Mouse (Mus musculus) forebrain, embryonic 10.5 days (tissue): ENCODE results near the gene Lmbrd1. TPM values are rescaled to one million over a fixed set of nuclear protein-coding genes. Genes with fewer than 3 reads are reported as not detected.
"Not testable (repeated sequence)": the region's sequence is repeated elsewhere in the genome, so short reads cannot be mapped to it uniquely, and the experiment has no call there.

Experiments
- DNase-seq: peaks from one replicate; pipeline ENCODE4 v3.0.0-alpha.2; 2017; ENCODE audit warnings: low spot score; ENCODE audit errors: extremely low spot score
- H3K27ac ChIP-seq: fragments of 300-500 bp; sonication (generic); 2 replicates; pipeline ENCODE4 v1.5.1; 2016; ENCODE audit warnings: mild to moderate bottlenecking
- H3K27me3 ChIP-seq: fragments of 300-500 bp; sonication (generic); 2 replicates; pipeline ENCODE4 v1.6.1; 2016; ENCODE audit warnings: mild to moderate bottlenecking; ENCODE audit not compliant: poor library complexity, severe bottlenecking
- H3K36me3 ChIP-seq: fragments of 300-500 bp; sonication (generic); replicated peaks from 2 replicates; pipeline ENCODE4 v1.6.1; 2016; ENCODE audit warnings: mild to moderate bottlenecking, moderate library complexity
- H3K4me1 ChIP-seq: fragments of 300-500 bp; sonication (generic); 2 replicates; pipeline ENCODE4 v1.6.1; 2016
- H3K4me3 ChIP-seq: fragments of 300-500 bp; sonication (generic); 2 replicates; pipeline ENCODE4 v1.5.1; 2016; ENCODE audit warnings: mild to moderate bottlenecking, moderate library complexity
- H3K9me3 ChIP-seq: fragments of 300-500 bp; sonication (generic); 2 replicates; pipeline ENCODE4 v1.6.1; 2016; ENCODE audit warnings: mild to moderate bottlenecking, moderate library complexity
- WGBS: fragments of 180-500 bp; shearing (Covaris S2); methylation state at CpG from one replicate; pipeline ENCODE4 v1.1.7; 2016; 5-methylcytosine and 5-hydroxymethylcytosine counted together
- polyA plus RNA-seq: library from polyadenylated mRNA; unstranded; fragments of >200 nt; fragmentation: Nextera tagmentation; extraction: Ambion mirVana; gene quantifications from 2 replicates; pipeline ENCODE4 v1.2.1, GENCODE M21; 2016

The Lmbrd1 gene
- polyA plus RNA-seq, 1 experiment from 2014 or later: 24.0 TPM

DNA sequence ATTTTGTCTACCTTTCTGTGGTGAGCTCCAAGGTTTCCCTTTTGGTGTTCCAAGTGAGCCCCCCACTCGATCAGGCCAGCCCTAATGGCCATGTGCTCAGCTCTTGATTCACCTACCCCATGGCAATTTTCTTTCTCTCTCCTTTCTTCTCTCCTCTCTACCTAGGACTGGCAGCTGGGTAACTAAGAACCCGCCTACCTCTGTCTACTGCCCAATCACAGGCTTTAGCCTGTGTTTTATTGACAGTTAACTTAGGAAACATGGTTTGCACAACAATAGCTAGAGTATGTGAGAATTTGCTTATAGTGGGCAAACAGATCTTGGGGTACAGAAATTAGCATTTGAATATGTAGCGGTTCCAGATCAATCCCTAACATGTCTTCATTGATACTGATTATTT is 62.5 kb downstream of the Lmbrd1 start:
- no peak for DNase-seq
- no peaks in the 10 kb centered on the region for H3K27me3 ChIP-seq
- no peaks in the 10 kb centered on the region for H3K9me3 ChIP-seq
- H3K4me3 ChIP-seq: no peak overlapping the region
- peaks cover 15% of the 10 kb centered on the region for H3K4me1 ChIP-seq
- no peak overlapping the region for H3K27ac ChIP-seq
- H3K36me3 ChIP-seq: 0 out of 2 replicates have a peak, but pooled peaks cover 6% of the 10 kb centered on the region
- WGBS: 87% methylated on average over 3 of the region's 3 CpGs

DNA sequence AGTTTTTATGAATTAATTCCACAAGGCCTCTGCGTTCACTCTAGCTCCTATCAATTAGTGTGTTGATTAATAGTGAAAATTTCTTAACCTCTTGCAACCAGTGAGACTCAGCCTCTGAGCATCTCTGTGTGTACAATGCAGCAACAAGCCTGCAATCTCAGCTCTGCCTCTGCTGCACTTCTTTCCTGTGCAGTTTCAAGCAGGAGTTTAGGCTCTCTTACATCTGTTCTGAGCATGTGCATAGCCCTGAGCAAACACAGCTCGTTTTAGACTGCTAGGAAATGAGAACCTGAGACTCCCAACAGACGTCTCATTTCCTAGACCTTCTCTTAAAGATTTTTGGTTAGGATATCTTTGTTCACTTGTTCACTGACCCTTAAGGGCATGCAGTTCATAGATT is 63.1 kb downstream of the Lmbrd1 start:
- no peak for DNase-seq
- Histone ChIP-seq H3K36me3 (0 out of 2 replicates have a peak, but pooled peaks cover 6% of the 10 kb centered on the region), H3K27me3 (no peaks in the 10 kb centered on the region), H3K4me3 (no peak overlapping the region), H3K4me1 (peaks cover 15% of the 10 kb centered on the region), H3K27ac (0 out of 2 replicates have a peak overlapping the region, but pooled peaks have one; percentile 41), H3K9me3 (no peaks in the 10 kb centered on the region)
- WGBS: 53% methylated on average over 3 of the region's 3 CpGs

DNA sequence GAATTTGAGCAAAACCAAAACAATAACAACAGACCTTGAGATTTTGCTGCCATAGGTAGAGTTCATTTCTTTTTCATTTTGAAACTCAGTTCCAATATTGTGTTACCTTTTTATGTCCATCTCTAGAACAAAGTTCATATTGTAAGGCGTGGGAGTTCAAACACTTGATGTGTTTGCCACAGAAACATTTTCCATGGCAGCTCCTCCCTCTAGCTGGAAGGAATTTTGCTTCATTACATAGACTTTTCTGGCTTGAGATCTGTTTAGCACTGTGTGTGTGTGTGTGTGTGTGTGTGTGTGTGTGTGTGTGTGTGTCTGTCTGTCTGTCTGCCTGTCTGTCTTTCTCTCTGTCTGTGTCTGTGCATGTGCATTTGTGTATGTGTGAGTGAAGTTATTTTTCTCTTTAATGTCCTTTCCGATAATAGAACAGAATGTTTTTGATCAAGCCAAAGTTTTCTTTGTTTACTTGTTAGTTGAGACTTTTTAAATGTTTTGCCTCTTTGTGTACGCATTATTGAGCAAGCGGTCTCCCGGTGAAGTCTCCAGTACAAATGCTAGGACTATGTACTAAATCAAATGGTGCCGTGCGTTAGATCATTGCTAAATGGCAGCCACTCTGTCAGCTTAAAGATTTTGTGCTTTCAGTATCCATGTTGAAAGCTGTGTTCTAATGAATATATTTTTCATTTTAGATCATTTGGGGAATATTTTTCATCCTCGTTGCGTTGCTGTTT is 64.9 kb downstream of the Lmbrd1 start:
- Histone ChIP-seq H3K4me3 (no peak overlapping the region), H3K4me1 (peaks cover 15% of the 10 kb centered on the region), H3K27me3 (no peaks in the 10 kb centered on the region), H3K27ac (no peak overlapping the region), H3K9me3 (no peaks in the 10 kb centered on the region), H3K36me3 (peaks cover 16% of the 10 kb centered on the region)
- 95% methylated on average over 9 of the region's 9 CpGs for WGBS
- DNase-seq: no peak

DNA sequence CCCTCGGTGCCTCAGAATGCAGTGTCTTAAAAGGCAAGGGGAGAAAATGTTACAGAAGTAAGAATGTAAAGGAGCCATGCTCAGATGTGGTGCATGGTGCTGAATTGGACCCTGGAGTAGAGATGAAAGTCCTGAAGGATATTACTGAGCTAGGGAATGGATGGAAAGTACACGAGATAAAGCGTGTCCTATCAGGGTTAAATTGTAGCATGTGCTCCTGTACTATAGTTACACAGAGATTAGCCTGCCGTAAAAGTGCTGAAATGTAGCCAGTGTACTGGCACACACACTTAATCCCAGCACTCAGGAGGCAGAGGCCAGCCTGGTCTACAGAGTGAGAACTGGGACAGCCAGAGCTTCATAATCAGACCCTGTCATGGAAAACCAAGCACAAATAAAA is 74.3 kb downstream of the Lmbrd1 start:
- Histone ChIP-seq H3K27me3 (no peaks in the 10 kb centered on the region), H3K4me3 (no peak overlapping the region), H3K27ac (no peak overlapping the region), H3K9me3 (no peaks in the 10 kb centered on the region), H3K4me1 (no peaks in the 10 kb centered on the region), H3K36me3 (peaks cover 41% of the 10 kb centered on the region)
- no peak for DNase-seq
- 94% methylated on average over 4 of the region's 4 CpGs for WGBS

DNA sequence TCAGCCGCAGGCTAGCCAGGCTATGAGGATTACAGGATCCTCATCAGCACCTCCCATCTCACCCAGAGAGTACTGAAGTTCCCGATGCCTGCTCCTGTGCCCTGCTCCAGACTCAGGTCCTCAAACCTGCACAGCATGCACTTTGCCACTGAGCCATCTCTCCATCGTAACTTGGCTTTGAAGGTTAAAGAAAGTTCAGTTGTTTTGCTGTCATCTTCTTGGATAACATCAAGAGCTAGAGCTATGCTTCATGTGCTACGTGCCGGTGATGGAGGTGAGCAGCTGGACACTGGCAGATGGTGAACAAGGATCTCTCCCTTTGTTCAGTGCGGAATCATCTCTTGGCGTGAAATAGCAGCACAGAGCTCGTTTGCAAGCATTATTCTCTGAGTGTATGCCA is 80.1 kb downstream of the Lmbrd1 start:
- Histone ChIP-seq H3K4me3 (no peak overlapping the region), H3K4me1 (peaks cover 30% of the 10 kb centered on the region), H3K27ac (no peak overlapping the region), H3K9me3 (no peaks in the 10 kb centered on the region), H3K27me3 (no peaks in the 10 kb centered on the region), H3K36me3 (peaks cover 3% of the 10 kb centered on the region)
- DNase-seq: no peak
- 79% methylated on average over 8 of the region's 8 CpGs for WGBS

DNA sequence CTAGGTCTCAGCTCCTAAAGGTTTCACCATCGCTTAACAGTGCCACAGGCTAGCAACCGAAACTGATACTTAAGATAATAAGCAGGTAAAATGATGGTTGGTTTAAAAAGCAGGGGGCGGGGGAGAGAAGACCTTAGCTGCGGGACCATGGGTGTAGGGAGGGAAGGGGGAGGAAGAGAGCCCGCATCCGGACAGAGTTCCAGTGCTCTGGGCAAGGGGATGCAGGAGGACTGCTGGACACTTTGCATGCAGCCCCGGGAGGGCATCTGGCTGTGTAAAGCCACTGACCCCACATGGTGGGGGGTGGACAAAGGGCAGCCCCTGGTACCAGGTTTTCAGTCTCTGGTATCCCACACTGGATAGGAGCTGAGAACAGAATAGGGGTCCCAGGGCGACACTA is 88.0 kb downstream of the Lmbrd1 start:
- H3K27ac ChIP-seq: no peak overlapping the region

DNA sequence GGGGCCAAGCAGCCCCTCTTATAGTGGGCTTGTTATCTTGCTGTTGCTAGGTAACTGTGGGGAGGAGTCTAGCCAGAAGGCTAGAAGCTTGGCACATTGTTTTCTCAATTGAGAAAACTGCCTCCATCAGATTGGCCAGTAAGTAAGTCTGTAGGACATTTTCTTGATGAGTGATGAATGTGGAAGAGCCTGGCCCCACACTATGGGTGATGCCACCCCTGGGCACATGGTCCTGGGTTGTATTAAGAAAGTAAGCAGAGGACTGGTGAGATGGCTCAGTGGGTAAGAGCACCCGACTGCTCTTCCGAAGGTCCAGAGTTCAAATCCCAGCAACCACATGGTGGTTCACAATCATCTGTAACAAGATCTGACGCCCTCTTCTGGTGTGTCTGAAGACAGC is 88.8 kb downstream of the Lmbrd1 start:
- not testable (repeated sequence) for H3K4me1 ChIP-seq, H3K27ac ChIP-seq, DNase-seq, H3K27me3 ChIP-seq, H3K9me3 ChIP-seq, H3K4me3 ChIP-seq
- WGBS: 82% methylated on average over 3 of the region's 3 CpGs
- peaks cover 11% of the 10 kb centered on the region for H3K36me3 ChIP-seq

More for the DNA sequence above, 88.0 kb downstream of the Lmbrd1 start:
- peaks cover 9% of the 10 kb centered on the region for H3K4me1 ChIP-seq
- no peaks in the 10 kb centered on the region for H3K27me3 ChIP-seq
- no peaks in the 10 kb centered on the region for H3K9me3 ChIP-seq
- 71% methylated on average over 8 of the region's 8 CpGs for WGBS
- H3K36me3 ChIP-seq: peaks cover 11% of the 10 kb centered on the region
- no peak for DNase-seq
- no peak overlapping the region for H3K4me3 ChIP-seq

DNA sequence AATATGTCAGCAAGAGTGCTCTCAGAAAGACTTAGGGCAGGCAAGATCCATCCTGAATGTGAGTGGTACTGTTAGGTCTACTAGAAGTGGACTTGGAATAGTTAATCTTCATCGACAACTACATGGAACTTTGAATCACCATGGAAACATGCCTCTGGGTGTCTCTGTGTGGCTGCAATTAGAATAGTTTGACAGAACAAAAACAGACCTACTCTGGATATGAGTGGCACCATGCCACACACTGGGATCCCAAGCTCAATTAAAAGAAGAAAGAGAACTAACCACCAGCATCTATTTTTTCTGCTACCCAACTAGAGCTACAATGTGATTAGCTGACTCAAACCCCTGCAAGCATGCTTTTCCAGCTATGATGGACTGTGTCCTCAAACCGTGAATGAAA is 95.2 kb downstream of the Lmbrd1 start:
- no peaks in the 10 kb centered on the region for H3K27me3 ChIP-seq
- no peak overlapping the region for H3K4me3 ChIP-seq
- H3K36me3 ChIP-seq: no peaks in the 10 kb centered on the region
- H3K4me1 ChIP-seq: no peaks in the 10 kb centered on the region
- no peaks in the 10 kb centered on the region for H3K9me3 ChIP-seq
- no peak for DNase-seq
- 79% methylated on average over 2 of the region's 2 CpGs for WGBS
- H3K27ac ChIP-seq: no peak overlapping the region

DNA sequence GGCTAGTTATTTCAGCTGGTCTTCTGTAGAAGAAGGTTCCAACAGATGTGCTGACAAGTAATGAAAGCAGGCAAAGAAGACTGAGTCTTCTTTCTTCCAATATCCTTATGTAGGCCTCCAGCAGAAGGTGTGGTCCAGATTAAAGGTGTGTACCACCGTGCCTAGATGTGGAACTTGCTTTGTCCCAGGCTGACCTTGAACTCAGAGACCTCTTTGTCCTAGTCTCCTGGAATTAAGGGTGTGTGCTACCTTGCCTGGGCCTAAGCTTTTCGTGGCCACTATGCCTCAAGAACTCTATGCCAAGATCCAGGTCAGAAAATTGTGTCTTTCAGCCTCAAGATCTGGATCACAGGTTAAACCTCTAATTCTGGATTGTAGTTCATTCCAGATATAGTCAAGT is 98.1 kb downstream of the Lmbrd1 start:
- no peaks in the 10 kb centered on the region for H3K9me3 ChIP-seq
- H3K4me3 ChIP-seq: no peak overlapping the region
- no peak for DNase-seq
- no peaks in the 10 kb centered on the region for H3K4me1 ChIP-seq
- H3K27ac ChIP-seq: no peak overlapping the region
- H3K27me3 ChIP-seq: no peaks in the 10 kb centered on the region
- WGBS: 95% methylated on average over 2 of the region's 2 CpGs
- H3K36me3 ChIP-seq: no peaks in the 10 kb centered on the region

DNA sequence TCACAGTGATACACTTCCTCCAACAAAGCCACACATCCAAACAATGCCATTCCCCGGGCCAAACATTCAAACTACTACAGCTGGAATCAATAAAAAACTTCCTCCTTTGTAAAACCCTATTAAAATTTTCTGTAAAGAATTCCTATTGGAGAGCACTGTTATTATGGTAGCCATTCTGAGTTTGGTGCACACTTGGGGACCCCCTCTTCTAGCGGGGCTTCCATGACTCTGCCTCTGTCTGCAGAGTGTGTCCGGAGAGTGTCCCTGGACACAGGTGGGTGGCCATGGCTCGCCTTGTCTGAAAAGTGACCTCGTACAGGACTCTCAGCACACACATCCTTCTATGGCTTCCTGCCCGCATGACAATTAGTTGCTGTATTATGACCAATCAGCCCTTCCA is 114.7 kb downstream of the Lmbrd1 start:
- Histone ChIP-seq H3K4me1 (no peaks in the 10 kb centered on the region), H3K9me3 (no peaks in the 10 kb centered on the region), H3K27ac (no peak overlapping the region), H3K4me3 (no peak overlapping the region), H3K27me3 (no peaks in the 10 kb centered on the region), H3K36me3 (no peaks in the 10 kb centered on the region)
- 89% methylated on average over 6 of the region's 6 CpGs for WGBS
- no peak for DNase-seq

DNA sequence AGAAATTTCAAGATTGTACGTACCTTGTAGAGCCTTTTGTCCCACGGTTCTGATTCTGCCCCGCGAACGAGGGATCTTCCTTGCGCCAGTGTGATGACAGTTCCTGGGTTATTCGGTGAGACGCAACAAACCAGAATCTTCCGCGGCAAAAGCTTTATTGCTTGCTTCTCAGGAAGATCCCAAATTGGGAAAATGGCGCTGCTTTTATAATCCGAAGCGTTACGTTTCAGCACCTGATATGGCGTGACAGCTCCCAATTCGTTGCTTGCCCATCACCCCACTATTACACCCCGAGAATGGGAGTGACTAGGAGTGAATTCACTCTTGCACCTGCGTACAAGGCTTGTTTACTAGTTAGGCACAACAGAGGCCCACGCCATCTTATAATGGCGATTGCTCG is 129.5 kb downstream of the Lmbrd1 start:
- not testable (repeated sequence) for H3K4me1 ChIP-seq, H3K27me3 ChIP-seq, H3K36me3 ChIP-seq, H3K4me3 ChIP-seq, DNase-seq, H3K9me3 ChIP-seq, H3K27ac ChIP-seq
- WGBS: 93% methylated on average over 21 of the region's 21 CpGs
